Comparison of ENCODE assay signal across 8 mouse cellular contexts in genomic region chr7:19744590-19745385, GRCm38 (mm10). TPM values are rescaled to one million over a fixed set of nuclear protein-coding genes. Genes with fewer than 3 reads are reported as not detected.
A peak's percentile ranks its signal among the peaks of the same experiment; 100 is the strongest.
DNase-seq lines count a peak whose midpoint lies in the region; ATAC-seq lines count a peak whose summit lies in the region.

No protein-coding gene starts in this region.

- no peak overlapping the region for H3K9ac ChIP-seq in lung, embryonic 15.5 days
- 0 out of 2 replicates have a peak overlapping the region, but pooled peaks have one; percentile 19 for H3K9ac ChIP-seq in heart, embryonic 15.5 days
- H3K9ac ChIP-seq in stomach, embryonic 16.5 days (ENCODE audit: low read length) = peak overlapping the region; percentile 51

- H3K4me1 ChIP-seq in lung, embryonic 15.5 days = peaks cover 66% of the 10 kb centered on the region
- H3K4me1 ChIP-seq in heart, embryonic 15.5 days (replicated peaks) = peaks cover 62% of the 10 kb centered on the region
- peaks cover 60% of the 10 kb centered on the region for H3K4me1 ChIP-seq in stomach, embryonic 16.5 days (ENCODE audit: control insufficient read depth, insufficient read depth, low read length)

- H3K27ac ChIP-seq in lung, embryonic 15.5 days = peak overlapping the region; percentile 72
- H3K27ac ChIP-seq in heart, embryonic 15.5 days = peak overlapping the region; percentile 76
- peak overlapping the region; percentile 67 for H3K27ac ChIP-seq in stomach, embryonic 16.5 days (ENCODE audit: low read length)

- whole genome bisulfite sequencing in lung, embryonic 15.5 days = 53% methylated on average over 14 of the region's 14 CpGs
- WGBS in heart, embryonic 15.5 days = 28% methylated on average over 14 of the region's 14 CpGs
- WGBS in stomach, embryonic 16.5 days = 48% methylated on average over 14 of the region's 14 CpGs

- H3K4me2 ChIP-seq in lung, embryonic 15.5 days = peak overlapping the region; percentile 12; the same call in 1 of the 2 replicates
- H3K4me2 ChIP-seq in heart, embryonic 15.5 days = peak overlapping the region; percentile 26
- H3K4me2 ChIP-seq in stomach, embryonic 16.5 days (ENCODE audit: low read depth, low read length) = peak overlapping the region; percentile 23; the same call in 1 of the 2 replicates

- H3K9me3 ChIP-seq in lung, embryonic 15.5 days = no peaks in the 10 kb centered on the region
- H3K9me3 ChIP-seq in heart, embryonic 15.5 days (replicated peaks) = no peaks in the 10 kb centered on the region
- no peaks in the 10 kb centered on the region for H3K9me3 ChIP-seq in stomach, embryonic 16.5 days (replicated peaks; ENCODE audit: control insufficient read depth, low read length)

- no peaks in the 10 kb centered on the region for H3K27me3 ChIP-seq in lung, embryonic 15.5 days
- H3K27me3 ChIP-seq in heart, embryonic 15.5 days = no peaks in the 10 kb centered on the region
- no peaks in the 10 kb centered on the region for H3K27me3 ChIP-seq in stomach, embryonic 16.5 days (ENCODE audit: control insufficient read depth, insufficient read depth, low read length)

- ATAC-seq in lung, embryonic 15.5 days (ENCODE audit: borderline replicate concordance, extremely low read depth, low FRiP score, low TSS enrichment) = no peak
- ATAC-seq in heart, embryonic 15.5 days (replicated peaks; ENCODE audit: insufficient number of reproducible peaks, insufficient read depth, low FRiP score, low read depth) = peak; percentile 14; the same call in 1 of the 2 replicates
- ATAC-seq in stomach, embryonic 16.5 days (ENCODE audit: insufficient read depth, low FRiP score) = no peak
- ATAC-seq in monocyte, adult 5-6 weeks (replicated peaks; ENCODE audit: insufficient number of reproducible peaks, low FRiP score, low TSS enrichment, poor library complexity, severe bottlenecking) = no peak

- no peak overlapping the region for H3K4me3 ChIP-seq in lung, embryonic 15.5 days
- H3K4me3 ChIP-seq in heart, embryonic 15.5 days = no peak overlapping the region
- H3K4me3 ChIP-seq in stomach, embryonic 16.5 days (replicated peaks; ENCODE audit: low read length) = no peak overlapping the region

- DNase-seq in lung, postnatal 25 days (ENCODE audit: low spot score) = no peak
- peak; percentile 76 for DNase-seq in kidney, postnatal 10 days
- DNase-seq in thymus, postnatal 36 days = no peak
- no peak for DNase-seq in layer of hippocampus, postnatal 36 days

- H3K36me3 ChIP-seq in lung, embryonic 15.5 days = peaks cover 27% of the 10 kb centered on the region; the same call in 1 of the 2 replicates
- H3K36me3 ChIP-seq in heart, embryonic 15.5 days = peaks cover 10% of the 10 kb centered on the region; the same call in 1 of the 2 replicates
- peaks cover 3% of the 10 kb centered on the region; the same call in 1 of the 2 replicates for H3K36me3 ChIP-seq in stomach, embryonic 16.5 days (ENCODE audit: control insufficient read depth, insufficient read depth, low read length)

RNA-seq across cellular contexts. Expression of gene Nectin2, which starts 5.5 kb away (rescaled TPM):
- polyA plus RNA-seq in lung, embryonic 15.5 days (2015; fragmentation: Nextera tagmentation; extraction: Ambion mirVana) = 133 and 140 TPM in 2 replicates
- 66.5 and 81.4 TPM in 2 replicates for polyA plus RNA-seq in heart, embryonic 15.5 days (2015; fragmentation: Nextera tagmentation; extraction: Ambion mirVana)
- polyA plus RNA-seq in stomach, embryonic 16.5 days (2015; fragmentation: Nextera tagmentation; extraction: Ambion mirVana) = 98.6 and 104 TPM in 2 replicates
- 1 to 10 TPM; 5.2 to 5.8 TPM for total RNA-seq in layer of hippocampus, postnatal 36 days (2021)
- total RNA-seq in monocyte, adult 5-6 weeks (2017) = not detected in 3 replicates

RNA-seq across cellular contexts. Expression of gene Bcam, which starts 26.0 kb away (rescaled TPM):
- 313 and 345 TPM in 2 replicates for polyA plus RNA-seq in lung, embryonic 15.5 days (2015; fragmentation: Nextera tagmentation; extraction: Ambion mirVana)
- polyA plus RNA-seq in heart, embryonic 15.5 days (2015; fragmentation: Nextera tagmentation; extraction: Ambion mirVana) = 358 and 380 TPM in 2 replicates
- 118 and 122 TPM in 2 replicates for polyA plus RNA-seq in stomach, embryonic 16.5 days (2015; fragmentation: Nextera tagmentation; extraction: Ambion mirVana)
- 1 to 10 TPM; 9.5 to 9.8 TPM for total RNA-seq in layer of hippocampus, postnatal 36 days (2021)
- not detected in 3 replicates for total RNA-seq in monocyte, adult 5-6 weeks (2017)

RNA-seq across cellular contexts. Expression of gene Tomm40, which starts 29.6 kb away (rescaled TPM):
- 149 and 157 TPM in 2 replicates for polyA plus RNA-seq in lung, embryonic 15.5 days (2015; fragmentation: Nextera tagmentation; extraction: Ambion mirVana)
- 142 and 164 TPM in 2 replicates for polyA plus RNA-seq in heart, embryonic 15.5 days (2015; fragmentation: Nextera tagmentation; extraction: Ambion mirVana)
- 65.2 and 81.8 TPM in 2 replicates for polyA plus RNA-seq in stomach, embryonic 16.5 days (2015; fragmentation: Nextera tagmentation; extraction: Ambion mirVana)
- 100 to 1,000 TPM; 110 to 115 TPM for total RNA-seq in layer of hippocampus, postnatal 36 days (2021)
- total RNA-seq in monocyte, adult 5-6 weeks (2017) = 19.6 to 24.2 TPM (median 23.8 TPM) in 3 replicates

RNA-seq across cellular contexts. Expression of gene Apoe, which starts 45.8 kb away (rescaled TPM):
- 458 and 503 TPM in 2 replicates for polyA plus RNA-seq in lung, embryonic 15.5 days (2015; fragmentation: Nextera tagmentation; extraction: Ambion mirVana)
- polyA plus RNA-seq in heart, embryonic 15.5 days (2015; fragmentation: Nextera tagmentation; extraction: Ambion mirVana) = 596 and 739 TPM in 2 replicates
- 385 and 438 TPM in 2 replicates for polyA plus RNA-seq in stomach, embryonic 16.5 days (2015; fragmentation: Nextera tagmentation; extraction: Ambion mirVana)
- total RNA-seq in layer of hippocampus, postnatal 36 days (2021) = 1,000 to 10,000 TPM; 2,147 to 2,303 TPM
- total RNA-seq in monocyte, adult 5-6 weeks (2017) = 4,026 to 6,646 TPM (median 6,582 TPM) in 3 replicates

RNA-seq across cellular contexts. Expression of gene Cblc, which starts 51.8 kb away (rescaled TPM):
- polyA plus RNA-seq in lung, embryonic 15.5 days (2015; fragmentation: Nextera tagmentation; extraction: Ambion mirVana) = 15.2 and 16.1 TPM in 2 replicates
- 0.47 and 2.5 TPM in 2 replicates for polyA plus RNA-seq in heart, embryonic 15.5 days (2015; fragmentation: Nextera tagmentation; extraction: Ambion mirVana)
- 31.2 and 32.9 TPM in 2 replicates for polyA plus RNA-seq in stomach, embryonic 16.5 days (2015; fragmentation: Nextera tagmentation; extraction: Ambion mirVana)
- not detected for total RNA-seq in layer of hippocampus, postnatal 36 days (2021)
- not detected in 3 replicates for total RNA-seq in monocyte, adult 5-6 weeks (2017)
